Mouse (Mus musculus): ENCODE measurements around the gene Abhd6. TPM values are rescaled to one million over a fixed set of nuclear protein-coding genes. Genes with fewer than 3 reads are reported as not detected.

Gene Abhd6
- total RNA-seq, 1 experiment = 11.7 TPM

GRCm38 (mm10) chr14:8024469-8024868 lies 21.8 kb downstream of the Abhd6 start:
- no peaks in the 10 kb centered on the region for H3K36me3 ChIP-seq (ENCODE audit: control insufficient read depth, insufficient read depth, low read length, poor library complexity, severe bottlenecking)
- DNase-seq (ENCODE audit: low read depth, low spot score) = no peak
- H3K4me3 ChIP-seq (ENCODE audit: insufficient read depth in 1 of 2, low read depth in 1 of 2, low read length in 2 of 2, poor library complexity in 1 of 2, severe bottlenecking in 1 of 2) = no peak overlapping the region
- H3K27ac ChIP-seq (ENCODE audit: insufficient read depth, low read depth, low read length, poor library complexity, severe bottlenecking) = no peak overlapping the region
- TF ChIP-seq MAFK (IDR thresholded peaks at IDR 0.05; ENCODE audit: insufficient read depth, low read depth, low read length) = no peak
- no peak for TF ChIP-seq ZC3H11A (IDR thresholded peaks at IDR 0.05; ENCODE audit: borderline replicate concordance, low read depth, low read length)
- TF ChIP-seq CHD2 (IDR thresholded peaks at IDR 0.05; ENCODE audit: low read depth, low read length) = no peak
- no peak for TF ChIP-seq HCFC1 (IDR thresholded peaks at IDR 0.05; ENCODE audit: borderline replicate concordance, insufficient read depth, low read length)
- no peak for TF ChIP-seq ZNF384 (IDR thresholded peaks at IDR 0.05; ENCODE audit: low read depth, low read length)
- no peak overlapping the region for H3K9ac ChIP-seq (ENCODE audit: insufficient read depth, low read depth, low read length, poor library complexity, severe bottlenecking)
- in situ Hi-C loops (cut with MboI; ENCODE audit: low sequenced_read_pairs in 2 of 2, unreplicated experiment in 2 of 2) = no loop called here
- H3K9me3 ChIP-seq (ENCODE audit: control insufficient read depth, insufficient read depth, low read depth, low read length) = no peaks in the 10 kb centered on the region
- H3K4me1 ChIP-seq (ENCODE audit: control insufficient read depth in 2 of 2, insufficient read depth in 2 of 2, low read length in 2 of 2, poor library complexity in 1 of 2) = peaks cover 2% of the 10 kb centered on the region in 2 experiments; a peak in 2 of 4 replicates

DNA sequence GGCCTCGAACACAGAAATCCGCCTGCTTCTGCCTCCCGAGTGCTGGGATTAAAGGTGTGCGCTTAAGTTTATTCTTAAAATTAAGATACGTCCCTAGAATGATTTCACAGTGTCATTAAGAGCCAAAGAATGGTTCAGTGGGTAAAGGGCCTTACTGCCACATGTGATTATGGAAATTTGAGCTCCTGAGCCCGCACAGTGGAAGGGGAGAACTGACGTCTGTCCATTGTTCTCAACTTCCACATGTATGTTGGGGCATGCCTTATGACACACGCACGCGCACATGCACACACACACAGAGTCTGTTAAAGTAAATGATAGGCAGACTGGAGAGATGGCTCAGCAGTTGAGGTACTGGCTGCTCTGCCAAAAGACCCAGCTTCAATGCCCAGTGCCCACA lies 22.2 kb downstream of the Abhd6 start:
- H3K36me3 ChIP-seq (ENCODE audit: control insufficient read depth, insufficient read depth, low read length, poor library complexity, severe bottlenecking) = no peaks in the 10 kb centered on the region
- H3K4me1 ChIP-seq (ENCODE audit: control insufficient read depth in 2 of 2, insufficient read depth in 2 of 2, low read length in 2 of 2, poor library complexity in 1 of 2) = peaks cover 2% of the 10 kb centered on the region in 2 experiments; a peak in 2 of 4 replicates
- H3K4me3 ChIP-seq (ENCODE audit: insufficient read depth in 1 of 2, low read depth in 1 of 2, low read length in 2 of 2, poor library complexity in 1 of 2, severe bottlenecking in 1 of 2) = no peak overlapping the region
- DNase-seq (ENCODE audit: low read depth, low spot score) = no peak
- no peaks in the 10 kb centered on the region for H3K9me3 ChIP-seq (ENCODE audit: control insufficient read depth, insufficient read depth, low read depth, low read length)
- TF ChIP-seq CHD2 (IDR thresholded peaks at IDR 0.05; ENCODE audit: low read depth, low read length) (no peak), ZNF384 (IDR thresholded peaks at IDR 0.05; ENCODE audit: low read depth, low read length) (no peak)
- in situ Hi-C loops (cut with MboI; ENCODE audit: low sequenced_read_pairs in 2 of 2, unreplicated experiment in 2 of 2) = no loop called here
- H3K27ac ChIP-seq (ENCODE audit: insufficient read depth, low read depth, low read length, poor library complexity, severe bottlenecking) = no peak overlapping the region
- H3K9ac ChIP-seq (ENCODE audit: insufficient read depth, low read depth, low read length, poor library complexity, severe bottlenecking) = no peak overlapping the region

- TF ChIP-seq ZNF384 (IDR thresholded peaks at IDR 0.05; ENCODE audit: low read depth, low read length) (no peak), CHD2 (IDR thresholded peaks at IDR 0.05; ENCODE audit: low read depth, low read length) (no peak), HCFC1 (IDR thresholded peaks at IDR 0.05; ENCODE audit: borderline replicate concordance, insufficient read depth, low read length) (no peak), MAFK (IDR thresholded peaks at IDR 0.05; ENCODE audit: insufficient read depth, low read depth, low read length) (no peak), ZC3H11A (IDR thresholded peaks at IDR 0.05; ENCODE audit: borderline replicate concordance, low read depth, low read length) (no peak)
- no peak for DNase-seq (ENCODE audit: low read depth, low spot score)
- Histone ChIP-seq H3K27ac (ENCODE audit: insufficient read depth, low read depth, low read length, poor library complexity, severe bottlenecking) (no peak overlapping the region), H3K9me3 (ENCODE audit: control insufficient read depth, insufficient read depth, low read depth, low read length) (no peaks in the 10 kb centered on the region), H3K9ac (ENCODE audit: insufficient read depth, low read depth, low read length, poor library complexity, severe bottlenecking) (no peak overlapping the region), H3K4me1 (ENCODE audit: control insufficient read depth in 2 of 2, insufficient read depth in 2 of 2, low read length in 2 of 2, poor library complexity in 1 of 2) (peaks cover 2% of the 10 kb centered on the region in 2 experiments; a peak in 2 of 4 replicates), H3K4me3 (ENCODE audit: insufficient read depth in 1 of 2, low read depth in 1 of 2, low read length in 2 of 2, poor library complexity in 1 of 2, severe bottlenecking in 1 of 2) (no peak overlapping the region), H3K36me3 (ENCODE audit: control insufficient read depth, insufficient read depth, low read length, poor library complexity, severe bottlenecking) (no peaks in the 10 kb centered on the region)
- in situ Hi-C loops (cut with MboI; ENCODE audit: low sequenced_read_pairs in 2 of 2, unreplicated experiment in 2 of 2) = no loop called here
These were observed 24.2 kb downstream of the Abhd6 start for GRCm38 (mm10) chr14:8026769-8027531.

DNA sequence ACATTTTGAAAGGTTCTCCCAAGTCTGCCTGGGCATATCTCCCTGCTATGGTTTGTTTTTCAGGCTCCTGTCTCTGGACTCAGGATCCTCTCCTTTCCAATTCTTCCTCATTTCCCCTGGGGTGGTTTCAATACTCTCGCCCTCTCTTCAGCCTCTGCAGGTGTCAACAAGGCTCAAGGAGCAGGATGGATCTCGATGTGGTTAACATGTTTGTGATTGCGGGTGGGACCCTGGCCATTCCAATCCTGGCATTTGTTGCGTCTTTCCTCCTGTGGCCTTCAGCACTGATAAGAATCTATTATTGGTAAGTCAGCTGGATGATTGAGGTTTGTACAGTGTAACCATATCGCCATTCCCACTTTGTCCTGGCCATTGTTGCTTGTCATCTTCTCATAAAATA lies 25.4 kb downstream of the Abhd6 start:
- H3K36me3 ChIP-seq (ENCODE audit: control insufficient read depth, insufficient read depth, low read length, poor library complexity, severe bottlenecking) = no peaks in the 10 kb centered on the region
- no peak for DNase-seq (ENCODE audit: low read depth, low spot score)
- H3K4me1 ChIP-seq (ENCODE audit: control insufficient read depth in 2 of 2, insufficient read depth in 2 of 2, low read length in 2 of 2, poor library complexity in 1 of 2) = peaks cover 2% of the 10 kb centered on the region in 2 experiments; a peak in 2 of 4 replicates
- in situ Hi-C loops (cut with MboI; ENCODE audit: low sequenced_read_pairs in 2 of 2, unreplicated experiment in 2 of 2) = no loop called here
- H3K9ac ChIP-seq (ENCODE audit: insufficient read depth, low read depth, low read length, poor library complexity, severe bottlenecking) = no peak overlapping the region
- H3K4me3 ChIP-seq (ENCODE audit: insufficient read depth in 1 of 2, low read depth in 1 of 2, low read length in 2 of 2, poor library complexity in 1 of 2, severe bottlenecking in 1 of 2) = no peak overlapping the region
- H3K9me3 ChIP-seq (ENCODE audit: control insufficient read depth, insufficient read depth, low read depth, low read length) = no peaks in the 10 kb centered on the region
- no peak overlapping the region for H3K27ac ChIP-seq (ENCODE audit: insufficient read depth, low read depth, low read length, poor library complexity, severe bottlenecking)
- no peak for TF ChIP-seq ZC3H11A (IDR thresholded peaks at IDR 0.05; ENCODE audit: borderline replicate concordance, low read depth, low read length)

DNA sequence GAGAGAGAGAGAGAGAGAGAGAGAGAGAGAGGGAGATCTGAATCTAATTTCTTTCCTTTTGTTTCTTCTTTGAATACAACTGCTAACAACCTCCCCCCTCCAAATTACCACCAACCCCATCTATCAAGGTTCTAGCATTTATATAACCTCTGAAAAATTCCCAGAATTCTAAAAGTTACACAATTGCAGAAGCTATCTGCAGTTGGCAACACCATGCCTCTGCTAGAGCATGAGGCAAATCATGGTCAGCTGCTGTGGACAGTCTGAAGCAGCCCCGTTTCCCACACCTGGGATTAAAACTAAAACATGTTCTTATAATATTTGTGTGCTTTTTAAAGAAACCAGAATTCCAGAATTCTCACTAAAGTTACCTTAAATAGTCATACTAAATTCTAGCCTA lies 27.1 kb downstream of the Abhd6 start:
- Histone ChIP-seq H3K4me3 (ENCODE audit: insufficient read depth in 1 of 2, low read depth in 1 of 2, low read length in 2 of 2, poor library complexity in 1 of 2, severe bottlenecking in 1 of 2) (no peak overlapping the region), H3K36me3 (ENCODE audit: control insufficient read depth, insufficient read depth, low read length, poor library complexity, severe bottlenecking) (no peaks in the 10 kb centered on the region), H3K27ac (ENCODE audit: insufficient read depth, low read depth, low read length, poor library complexity, severe bottlenecking) (no peak overlapping the region), H3K9ac (ENCODE audit: insufficient read depth, low read depth, low read length, poor library complexity, severe bottlenecking) (no peak overlapping the region), H3K9me3 (ENCODE audit: control insufficient read depth, insufficient read depth, low read depth, low read length) (no peaks in the 10 kb centered on the region), H3K4me1 (ENCODE audit: control insufficient read depth in 2 of 2, insufficient read depth in 2 of 2, low read length in 2 of 2, poor library complexity in 1 of 2) (peaks cover 2% of the 10 kb centered on the region in 2 experiments; a peak in 2 of 4 replicates)
- in situ Hi-C loops (cut with MboI; ENCODE audit: low sequenced_read_pairs in 2 of 2, unreplicated experiment in 2 of 2) = no loop called here
- DNase-seq (ENCODE audit: low read depth, low spot score) = no peak
- TF ChIP-seq MAFK (IDR thresholded peaks at IDR 0.05; ENCODE audit: insufficient read depth, low read depth, low read length) (no peak), ZC3H11A (IDR thresholded peaks at IDR 0.05; ENCODE audit: borderline replicate concordance, low read depth, low read length) (no peak), HCFC1 (IDR thresholded peaks at IDR 0.05; ENCODE audit: borderline replicate concordance, insufficient read depth, low read length) (no peak), CHD2 (IDR thresholded peaks at IDR 0.05; ENCODE audit: low read depth, low read length) (no peak), ZNF384 (IDR thresholded peaks at IDR 0.05; ENCODE audit: low read depth, low read length) (no peak)

All from ES-E14 (cell line).